Mouse (Mus musculus) B cell, adult 62 days (primary cell): Measurements from ENCODE around the gene Zfp451. TPM values are rescaled to one million over a fixed set of nuclear protein-coding genes. Genes with fewer than 3 reads are reported as not detected.

Source experiments
- total RNA-seq: library from RNA; stranded (reverse); gene quantifications from 4 replicates; pipeline ENCODE4 v1.2.4, GENCODE M21; 2023

Gene Zfp451
- 29.2 to 42.3 TPM (median 38.7 TPM) in 4 replicates for total RNA-seq

DNA sequence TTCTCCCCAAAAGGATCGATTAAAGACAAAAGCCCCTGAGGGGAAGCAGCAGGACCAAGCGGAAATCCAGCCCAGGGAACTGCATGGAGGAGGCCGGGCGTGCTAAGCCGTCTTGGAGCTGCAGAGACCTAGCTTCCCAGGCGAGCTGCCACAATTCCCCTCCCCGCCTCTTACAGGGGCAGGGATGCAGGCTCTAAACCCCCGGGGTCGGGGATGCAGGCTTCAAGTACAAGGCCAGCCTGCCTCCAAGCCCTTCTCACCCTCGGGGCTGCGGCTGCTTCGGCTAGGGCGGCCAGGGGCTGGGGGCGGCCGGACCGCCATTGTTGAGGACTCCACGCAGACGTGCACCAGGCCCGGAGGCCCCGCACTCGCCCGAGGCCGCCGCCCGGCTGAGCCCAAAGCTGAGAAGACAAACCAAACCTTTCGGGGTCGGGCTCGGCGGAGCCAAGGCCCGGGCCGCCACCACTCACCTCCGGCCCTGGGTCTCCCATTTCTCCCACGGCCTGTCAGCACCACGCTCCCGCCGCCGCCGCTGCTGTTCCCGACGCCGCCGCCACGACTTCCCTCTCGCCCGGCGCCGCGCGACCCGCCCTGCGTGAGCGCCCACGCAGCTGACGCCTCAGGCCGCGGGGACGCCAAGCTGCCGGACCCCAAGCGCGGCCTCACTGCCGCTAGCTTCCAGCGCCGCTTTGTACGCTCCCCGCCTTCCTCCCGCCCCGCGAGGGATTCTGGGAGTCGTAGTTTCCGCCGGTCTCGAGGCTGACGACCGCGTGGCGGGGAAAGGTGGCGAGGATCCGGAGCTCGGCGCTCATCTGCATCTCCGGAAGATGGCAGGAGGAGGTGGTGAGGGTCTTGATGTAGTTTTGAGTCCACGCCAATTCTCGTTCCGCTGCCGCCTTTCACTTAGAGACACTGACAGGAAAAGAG lies at the start of gene Zfp451:
Gene Zfp451 (minus strand): TSS at position 728 of the 927 bp plus-strand sequence.

DNA sequence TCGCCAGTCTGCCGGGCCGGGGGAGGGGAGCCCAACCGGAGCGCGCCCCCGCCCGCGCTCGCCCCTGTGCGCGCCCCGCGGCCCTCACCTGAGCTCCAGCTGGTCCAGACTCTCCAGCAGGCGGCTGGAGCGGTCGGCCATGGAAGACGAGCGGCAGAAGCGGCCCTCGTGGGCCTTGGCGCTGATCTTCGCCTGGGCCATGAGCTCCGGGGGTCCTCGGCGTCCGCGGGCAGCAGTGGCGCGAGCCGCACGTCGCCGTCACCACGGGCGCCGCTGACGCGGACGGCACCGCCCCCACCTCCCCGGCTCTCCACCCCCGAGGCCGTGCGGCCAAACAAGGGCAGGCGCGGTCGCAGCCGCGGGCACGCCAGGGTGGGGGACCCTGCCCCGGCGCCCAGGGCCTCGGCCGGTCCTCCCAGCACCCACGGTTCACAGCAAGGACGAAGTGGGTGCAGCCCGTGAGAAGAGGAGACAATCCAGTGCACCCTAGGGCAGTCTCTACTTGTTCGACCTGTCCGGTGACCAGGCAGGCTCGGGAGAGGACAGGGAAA lies 56.8 kb downstream of the Zfp451 start, which contains the start of gene Bag2:
Gene Bag2 (minus strand): TSS at position 305 of the 551 bp plus-strand sequence.

DNA sequence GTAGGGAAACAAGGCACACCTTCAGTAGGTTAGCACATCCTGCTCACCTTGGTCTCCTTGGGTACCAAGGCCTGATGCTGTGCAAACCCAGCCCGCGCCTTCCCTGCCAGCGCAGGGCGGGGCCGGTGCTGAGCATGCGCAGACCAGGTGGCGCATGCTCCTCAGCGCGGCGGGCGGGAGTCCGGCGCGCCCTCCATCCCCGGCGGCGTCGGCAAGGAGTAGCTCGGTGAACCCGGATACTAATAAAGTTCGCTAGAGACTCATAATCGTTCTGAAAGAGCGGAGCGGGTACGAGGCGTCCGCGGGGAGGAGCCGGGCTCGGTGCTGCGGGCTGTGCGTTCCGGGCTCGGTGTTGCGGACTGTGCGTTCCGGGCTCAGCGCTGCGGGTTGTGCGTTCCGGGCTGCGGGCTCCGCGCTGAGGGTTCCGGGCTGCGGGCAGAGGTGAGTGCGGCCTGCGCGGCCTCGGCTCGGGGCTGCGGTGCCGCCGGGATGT lies 94.6 kb downstream of the Zfp451 start, which contains the start of gene Rab23:
Gene Rab23 (plus strand): TSS at position 155 of the 493 bp plus-strand sequence.

Other genes starting within 250 kb of the Zfp451 start
- 13.3 to 16.9 TPM (median 14.2 TPM) in 4 replicates for gene Prim2, start 144.8 kb downstream of the Zfp451 start, total RNA-seq
- 4.8 to 7.3 TPM (median 6.2 TPM) in 4 replicates for gene Rab23, start 94.7 kb downstream of the Zfp451 start, total RNA-seq
- gene Bag2, start 56.8 kb downstream of the Zfp451 start, total RNA-seq, result 1.3 to 3.2 TPM (median 1.9 TPM) in 4 replicates
- 0.66 to 3.3 TPM (median 1.6 TPM) in 4 replicates for gene Bend6, start 93.2 kb upstream of the Zfp451 start, total RNA-seq
- 2.3 to 3.3 TPM (median 2.6 TPM) in 4 replicates for gene Dst, start 93.6 kb upstream of the Zfp451 start, total RNA-seq